Mouse (Mus musculus) midbrain, embryonic 14.5 days (tissue): ENCODE measurements around the gene Atp1b3. TPM values are rescaled to one million over a fixed set of nuclear protein-coding genes. Genes with fewer than 3 reads are reported as not detected.
A peak's percentile ranks its signal among the peaks of the same experiment; 100 is the strongest.

ENCODE experiments used
- ATAC-seq: fragments of 200-750 bp; cut with Nextera tagmentation; 2 replicates; pipeline ENCODE4 v1.8.0; 2017; ENCODE audit warnings: moderate number of reproducible peaks, moderate library complexity; ENCODE audit not compliant: low FRiP score, low TSS enrichment
- DNase-seq: peaks from one replicate; pipeline ENCODE4 v3.0.0-alpha.2; 2015
- H3K27ac ChIP-seq: fragments of 300-500 bp; sonication (generic); replicated peaks from 2 replicates; pipeline ENCODE4 v1.5.1; 2014; ENCODE audit warnings: mild to moderate bottlenecking, low read depth, low read length, moderate library complexity
- H3K27me3 ChIP-seq: fragments of 300-500 bp; sonication (generic); 2 replicates; pipeline ENCODE4 v1.6.1; 2014; ENCODE audit warnings: low read length, control low read depth, mixed read lengths; ENCODE audit not compliant: control insufficient read depth, insufficient read depth
- H3K36me3 ChIP-seq: fragments of 300-500 bp; sonication (generic); 2 replicates; pipeline ENCODE4 v1.6.1; 2014; ENCODE audit warnings: low read length, control low read depth; ENCODE audit not compliant: control insufficient read depth, insufficient read depth
- H3K4me1 ChIP-seq: fragments of 300-500 bp; sonication (generic); 2 replicates; pipeline ENCODE4 v1.6.1; 2014; ENCODE audit warnings: mild to moderate bottlenecking, antibody characterized with exemption, low read length, control low read depth; ENCODE audit not compliant: control insufficient read depth, insufficient read depth
- H3K4me2 ChIP-seq: fragments of 300-500 bp; sonication (generic); 2 replicates; pipeline ENCODE4 v1.6.1; 2014; ENCODE audit warnings: mild to moderate bottlenecking, low read length, moderate library complexity
- H3K4me3 ChIP-seq: fragments of 300-500 bp; sonication (generic); replicated peaks from 2 replicates; pipeline ENCODE4 v1.5.1; 2014; ENCODE audit warnings: low read depth, low read length
- H3K9ac ChIP-seq: fragments of 300-500 bp; sonication (generic); replicated peaks from 2 replicates; pipeline ENCODE4 v1.6.1; 2014; ENCODE audit warnings: mild to moderate bottlenecking, low read length, moderate library complexity
- H3K9me3 ChIP-seq: fragments of 300-500 bp; sonication (generic); 2 replicates; pipeline ENCODE4 v1.6.1; 2016; ENCODE audit warnings: low read length, control low read depth, mixed read lengths; ENCODE audit not compliant: control insufficient read depth
- WGBS: fragments of 180-500 bp; shearing (Covaris S2); extraction: QIAGEN DNeasy Blood & Tissue Kit; methylation state at CpG from one replicate; pipeline ENCODE4 v1.1.7; 2014; 5-methylcytosine and 5-hydroxymethylcytosine counted together
- polyA plus RNA-seq: library from polyadenylated mRNA; unstranded; fragments of >200 nt; fragmentation: Nextera tagmentation; extraction: Ambion mirVana; gene quantifications from 2 replicates; pipeline ENCODE4 v1.2.1, GENCODE M21; 2014

Gene Atp1b3
- polyA plus RNA-seq, 1 experiment from 2014 or later, result 183 TPM

DNA sequence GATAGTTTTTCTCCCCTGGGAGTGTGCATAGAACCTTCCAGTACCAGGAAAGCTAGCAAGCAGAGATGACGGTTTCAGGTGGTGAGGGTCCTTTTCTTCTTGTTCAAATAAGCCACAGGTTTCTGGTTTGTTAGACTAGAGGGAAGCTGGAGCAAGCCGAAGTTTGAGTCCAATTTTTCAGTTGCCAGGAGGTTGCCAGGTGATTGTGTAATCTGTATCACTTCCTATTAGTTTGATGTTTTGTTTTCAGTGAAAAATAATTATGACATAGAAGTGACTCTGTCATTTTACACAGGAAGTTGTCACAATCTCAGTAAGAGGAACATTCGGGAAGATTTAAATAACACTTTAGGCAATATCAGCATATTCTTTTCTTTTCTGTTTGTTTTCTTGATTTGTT lies 11.6 kb upstream of the Atp1b3 start:
- no peaks in the 10 kb centered on the region for H3K36me3 ChIP-seq
- no peak overlapping the region for H3K27ac ChIP-seq

GRCm38 (mm10) chr9:96371075-96371474 lies 6.8 kb upstream of the Atp1b3 start:
- WGBS, result 96% methylated on average over 5 of the region's 5 CpGs
- Histone ChIP-seq H3K9me3 (no peaks in the 10 kb centered on the region), H3K9ac (no peak overlapping the region), H3K4me2 (no peak overlapping the region), H3K4me3 (no peak overlapping the region), H3K36me3 (no peaks in the 10 kb centered on the region), H3K4me1 (no peaks in the 10 kb centered on the region), H3K27me3 (no peaks in the 10 kb centered on the region), H3K27ac (no peak overlapping the region)
- DNase-seq, result no peak
- ATAC-seq, result no peak

More for the DNA sequence above, 11.6 kb upstream of the Atp1b3 start:
- H3K4me1 ChIP-seq, result no peaks in the 10 kb centered on the region
- DNase-seq (no peak), ATAC-seq (no peak)
- H3K9ac ChIP-seq, result no peak overlapping the region
- WGBS, result 86% methylated on average over 3 of the region's 3 CpGs
- no peak overlapping the region for H3K4me3 ChIP-seq
- H3K27me3 ChIP-seq, result no peaks in the 10 kb centered on the region
- no peak overlapping the region for H3K4me2 ChIP-seq
- no peaks in the 10 kb centered on the region for H3K9me3 ChIP-seq

GRCm38 (mm10) chr9:96369654-96370384 lies 5.6 kb upstream of the Atp1b3 start:
- Histone ChIP-seq H3K4me1 (no peaks in the 10 kb centered on the region), H3K9me3 (no peaks in the 10 kb centered on the region), H3K27me3 (no peaks in the 10 kb centered on the region), H3K9ac (no peak overlapping the region), H3K36me3 (no peaks in the 10 kb centered on the region), H3K4me2 (no peak overlapping the region), H3K4me3 (no peak overlapping the region), H3K27ac (no peak overlapping the region)
- DNase-seq, result no peak
- ATAC-seq, result no peak
- 67% methylated on average over 5 of the region's 5 CpGs for WGBS

- DNase-seq, result no peak
- no peaks in the 10 kb centered on the region for H3K36me3 ChIP-seq
Observed at GRCm38 (mm10) chr9:96365271-96365872, 1.1 kb upstream of the Atp1b3 start.

GRCm38 (mm10) chr9:96363581-96364140 lies 581 bp downstream of the Atp1b3 start:
- Histone ChIP-seq H3K4me3 (peak overlapping the region; percentile 85), H3K4me1 (peaks cover 20% of the 10 kb centered on the region), H3K9me3 (no peaks in the 10 kb centered on the region), H3K9ac (peak overlapping the region; percentile 88), H3K36me3 (0 out of 2 replicates have a peak, but pooled peaks cover 3% of the 10 kb centered on the region), H3K27me3 (no peaks in the 10 kb centered on the region), H3K27ac (peak overlapping the region; percentile 90), H3K4me2 (peak overlapping the region; percentile 65)
- 0% methylated on average over 64 of the region's 64 CpGs for WGBS
- peak; percentile 68 for ATAC-seq
- DNase-seq, result peak; percentile 77

More at GRCm38 (mm10) chr9:96365271-96365872, 1.1 kb upstream of the Atp1b3 start:
- H3K27me3 ChIP-seq, result no peaks in the 10 kb centered on the region
- no peak overlapping the region for H3K27ac ChIP-seq
- H3K4me2 ChIP-seq, result no peak overlapping the region
- peaks cover 20% of the 10 kb centered on the region for H3K4me1 ChIP-seq
- WGBS, result 71% methylated on average over 6 of the region's 6 CpGs
- no peaks in the 10 kb centered on the region for H3K9me3 ChIP-seq
- no peak overlapping the region for H3K4me3 ChIP-seq
- no peak overlapping the region for H3K9ac ChIP-seq
- no peak for ATAC-seq

DNA sequence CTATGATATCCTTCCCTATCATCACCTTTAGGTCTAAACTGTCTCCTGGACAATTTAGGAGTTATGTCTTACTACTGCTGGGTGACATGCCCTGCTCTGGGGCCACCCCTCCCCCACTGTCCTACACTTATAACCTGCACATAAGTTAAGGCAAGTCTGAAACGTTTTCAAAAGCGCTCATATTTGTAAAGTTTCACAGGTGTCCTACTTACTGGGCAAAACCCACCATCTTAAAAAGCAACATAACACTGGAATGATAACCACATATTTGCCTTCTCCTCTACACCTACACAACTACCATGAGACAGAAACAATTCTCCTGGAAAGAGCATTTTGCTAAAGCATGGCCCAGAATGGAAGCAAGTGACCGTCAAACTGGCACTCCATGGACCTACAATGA lies 4.2 kb downstream of the Atp1b3 start:
- H3K36me3 ChIP-seq, result 0 out of 2 replicates have a peak, but pooled peaks cover 3% of the 10 kb centered on the region
- no peak overlapping the region for H3K4me3 ChIP-seq
- ATAC-seq (no peak), DNase-seq (no peak)
- no peaks in the 10 kb centered on the region for H3K9me3 ChIP-seq
- H3K4me1 ChIP-seq, result peaks cover 20% of the 10 kb centered on the region
- no peaks in the 10 kb centered on the region for H3K27me3 ChIP-seq
- no peak overlapping the region for H3K27ac ChIP-seq
- H3K4me2 ChIP-seq, result no peak overlapping the region
- no peak overlapping the region for H3K9ac ChIP-seq
- WGBS, result 90% methylated on average over 3 of the region's 3 CpGs

DNA sequence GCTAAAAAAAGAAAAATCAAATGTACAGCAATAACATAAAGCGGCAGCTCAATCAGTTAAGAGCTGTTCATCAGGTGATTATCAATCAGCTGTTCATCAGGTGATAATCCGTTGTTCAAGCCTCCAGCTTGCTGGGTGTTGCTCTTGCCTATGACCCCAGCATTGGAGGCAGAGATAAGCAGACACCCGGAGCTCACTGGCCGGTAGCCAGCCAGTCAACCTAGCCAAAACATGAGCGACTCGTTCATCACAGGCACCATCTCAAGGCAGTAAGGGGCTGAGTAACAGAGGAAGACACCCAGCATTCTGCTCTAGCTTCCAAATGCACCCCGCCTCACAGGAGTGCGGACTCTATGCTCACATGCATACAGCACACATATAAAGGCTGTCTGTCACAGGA lies 10.4 kb downstream of the Atp1b3 start:
- Histone ChIP-seq H3K4me2 (no peak overlapping the region), H3K27me3 (no peaks in the 10 kb centered on the region), H3K9me3 (no peaks in the 10 kb centered on the region), H3K4me3 (no peak overlapping the region), H3K36me3 (no peaks in the 10 kb centered on the region), H3K27ac (no peak overlapping the region), H3K9ac (no peak overlapping the region), H3K4me1 (no peaks in the 10 kb centered on the region)
- DNase-seq, result no peak
- WGBS, result 72% methylated on average over 8 of the region's 8 CpGs
- ATAC-seq, result no peak

- WGBS, result 78% methylated on average over 12 of the region's 12 CpGs
- no peak for DNase-seq
- no peaks in the 10 kb centered on the region for H3K36me3 ChIP-seq
- no peaks in the 10 kb centered on the region for H3K9me3 ChIP-seq
- no peak overlapping the region for H3K4me2 ChIP-seq
- H3K4me1 ChIP-seq, result no peaks in the 10 kb centered on the region
- H3K27me3 ChIP-seq, result no peaks in the 10 kb centered on the region
- H3K9ac ChIP-seq, result no peak overlapping the region
- no peak overlapping the region for H3K4me3 ChIP-seq
- no peak overlapping the region for H3K27ac ChIP-seq
- no peak for ATAC-seq
Observed at GRCm38 (mm10) chr9:96353121-96353769, 11.0 kb downstream of the Atp1b3 start.
